8 mouse cellular contexts compared by ENCODE assay signal in the genomic region with DNA sequence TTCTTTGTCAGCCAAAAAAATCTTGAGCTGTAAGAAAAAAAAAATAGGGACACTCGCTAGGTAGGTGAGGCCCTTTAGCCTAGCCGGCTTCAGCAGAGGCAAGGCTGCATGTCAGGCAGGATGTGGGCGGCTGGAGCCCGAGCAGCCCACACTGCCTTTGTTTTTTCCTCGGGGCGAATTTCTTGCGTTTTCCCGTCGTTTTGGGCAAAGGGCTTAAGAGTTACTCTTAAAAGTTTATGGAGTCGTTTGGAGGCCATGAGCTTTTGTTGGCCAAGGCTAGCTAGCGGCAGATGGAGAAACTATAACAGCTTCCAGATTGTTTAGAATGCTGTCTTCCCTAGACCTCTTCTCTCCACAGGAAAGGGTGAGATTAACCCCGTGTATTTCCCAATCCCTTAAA. TPM values are rescaled to one million over a fixed set of nuclear protein-coding genes. Genes with fewer than 3 reads are reported as not detected.
A peak's percentile ranks its signal among the peaks of the same experiment; 100 is the strongest.
DNase-seq lines count a peak whose midpoint lies in the region; ATAC-seq and TF ChIP-seq lines count a peak whose summit lies in the region.

No protein-coding gene starts in this region.

- H3K4me3 ChIP-seq in cerebellum, adult 2 months (replicated peaks; ENCODE audit: insufficient read depth, low read depth, low read length): peak overlapping the region; percentile 71
- peak overlapping the region; percentile 90 for H3K4me3 ChIP-seq in testis, adult 2 months (ENCODE audit: control insufficient read depth, low read depth, low read length)
- H3K4me3 ChIP-seq in intestine, postnatal 0 days (ENCODE audit: low read depth, low read length): peak overlapping the region; percentile 63
- H3K4me3 ChIP-seq in neural tube, embryonic 13.5 days: peak overlapping the region; percentile 54

- no peak overlapping the region for H3K27ac ChIP-seq in cerebellum, adult 2 months (ENCODE audit: insufficient read depth, low read length)
- no peak overlapping the region for H3K27ac ChIP-seq in testis, adult 2 months (ENCODE audit: control insufficient read depth, insufficient read depth, low read depth, low read length)
- no peak overlapping the region; the same call in 1 of the 2 replicates for H3K27ac ChIP-seq in intestine, postnatal 0 days (ENCODE audit: low read depth, low read length)
- peak overlapping the region; percentile 87 for H3K27ac ChIP-seq in neural tube, embryonic 13.5 days (replicated peaks)

- WGBS in cerebellum, adult 2 months: 9% methylated on average over 12 of the region's 12 CpGs
- WGBS in intestine, postnatal 0 days: 3% methylated on average over 12 of the region's 12 CpGs
- 4% methylated on average over 12 of the region's 12 CpGs for whole genome bisulfite sequencing in neural tube, embryonic 13.5 days

- TF ChIP-seq CTCF in cerebellum, adult 2 months (IDR thresholded peaks at IDR 0.05; ENCODE audit: borderline replicate concordance, insufficient read depth, low read depth, low read length): no peak
- TF ChIP-seq CTCF in testis, adult 2 months (IDR thresholded peaks at IDR 0.05; ENCODE audit: control insufficient read depth, insufficient read depth, insufficient replicate concordance, low read depth, low read length): no peak
- TF ChIP-seq CTCF in intestine, postnatal 0 days (IDR thresholded peaks at IDR 0.05; ENCODE audit: low read depth): no peak

- no peaks in the 10 kb centered on the region for H3K36me3 ChIP-seq in testis, adult 2 months (ENCODE audit: control insufficient read depth, insufficient read depth, low read length)
- H3K36me3 ChIP-seq in intestine, postnatal 0 days (ENCODE audit: control insufficient read depth, insufficient read depth): peaks cover 27% of the 10 kb centered on the region
- peaks cover 29% of the 10 kb centered on the region for H3K36me3 ChIP-seq in neural tube, embryonic 13.5 days

- no peaks in the 10 kb centered on the region for H3K9me3 ChIP-seq in intestine, postnatal 0 days (ENCODE audit: control insufficient read depth)
- no peaks in the 10 kb centered on the region for H3K9me3 ChIP-seq in neural tube, embryonic 13.5 days

- H3K9ac ChIP-seq in intestine, postnatal 0 days (ENCODE audit: low read depth, low read length): peak overlapping the region; percentile 65
- H3K9ac ChIP-seq in neural tube, embryonic 13.5 days: peak overlapping the region; percentile 78

- DNase-seq in cerebellum, adult 2 months: no peak
- no peak for DNase-seq in cerebellum, postnatal 14 days
- no peak for DNase-seq in testis, postnatal 14 days (ENCODE audit: low spot score)
- no peak for DNase-seq in gastrocnemius, postnatal 25 days
- no peak for DNase-seq in c-Kit-positive CD71-positive TER-119-positive erythroid progenitor cells, embryonic 14.5 days (ENCODE audit: low spot score)

- no peak for TF ChIP-seq POLR2A in cerebellum, adult 2 months (IDR thresholded peaks at IDR 0.05; ENCODE audit: borderline replicate concordance, insufficient read depth, low read length)
- no peak for TF ChIP-seq POLR2A in testis, adult 2 months (IDR thresholded peaks at IDR 0.05; ENCODE audit: control insufficient read depth, low read depth, low read length)

- peak overlapping the region; percentile 84 for H3K4me2 ChIP-seq in intestine, postnatal 0 days (replicated peaks; ENCODE audit: low read depth)
- peak overlapping the region; percentile 87 for H3K4me2 ChIP-seq in neural tube, embryonic 13.5 days

- peaks cover 4% of the 10 kb centered on the region for H3K4me1 ChIP-seq in cerebellum, adult 2 months (ENCODE audit: control insufficient read depth, insufficient read depth, low read length)
- peaks cover 11% of the 10 kb centered on the region for H3K4me1 ChIP-seq in testis, adult 2 months (ENCODE audit: control insufficient read depth, insufficient read depth, low read length)
- H3K4me1 ChIP-seq in intestine, postnatal 0 days (replicated peaks; ENCODE audit: control insufficient read depth, insufficient read depth, low read length): no peaks in the 10 kb centered on the region
- peaks cover 28% of the 10 kb centered on the region for H3K4me1 ChIP-seq in neural tube, embryonic 13.5 days (replicated peaks)

- ATAC-seq in intestine, postnatal 0 days: no peak
- no peak; the same call in 1 of the 2 replicates for ATAC-seq in neural tube, embryonic 13.5 days (ENCODE audit: low read depth)

- no peaks in the 10 kb centered on the region for H3K27me3 ChIP-seq in cerebellum, adult 2 months (ENCODE audit: control insufficient read depth, insufficient read depth, low read length)
- no peaks in the 10 kb centered on the region for H3K27me3 ChIP-seq in testis, adult 2 months (ENCODE audit: control insufficient read depth, insufficient read depth, low read length)
- no peaks in the 10 kb centered on the region for H3K27me3 ChIP-seq in intestine, postnatal 0 days (replicated peaks; ENCODE audit: control insufficient read depth, insufficient read depth, low read length)
- H3K27me3 ChIP-seq in neural tube, embryonic 13.5 days: no peaks in the 10 kb centered on the region

RNA-seq across cellular contexts. Expression of a gene that starts 0.7 kb away (rescaled TPM):
- 153 and 167 TPM in 2 replicates for polyA plus RNA-seq in cerebellum, adult 2 months (2012; rRNA removed)
- polyA plus RNA-seq in testis, adult 2 months (2012; rRNA removed): 16.6 and 24.6 TPM in 2 replicates
- polyA plus RNA-seq in intestine, postnatal 0 days (2015; fragmentation: Nextera tagmentation; extraction: Ambion mirVana): 84.1 and 91.7 TPM in 2 replicates
- polyA plus RNA-seq in neural tube, embryonic 13.5 days (2015; fragmentation: Nextera tagmentation; extraction: Ambion mirVana): 295 and 298 TPM in 2 replicates
- total RNA-seq in gastrocnemius, postnatal 25 days (2021): 1 to 10 TPM; 1.7 to 2.6 TPM

RNA-seq across cellular contexts. Expression of a gene that starts 33.1 kb away (rescaled TPM):
- 48.1 and 50.5 TPM in 2 replicates for polyA plus RNA-seq in cerebellum, adult 2 months (2012; rRNA removed)
- 10.3 and 10.6 TPM in 2 replicates for polyA plus RNA-seq in testis, adult 2 months (2012; rRNA removed)
- 26.4 and 30.2 TPM in 2 replicates for polyA plus RNA-seq in intestine, postnatal 0 days (2015; fragmentation: Nextera tagmentation; extraction: Ambion mirVana)
- 30.9 and 31.6 TPM in 2 replicates for polyA plus RNA-seq in neural tube, embryonic 13.5 days (2015; fragmentation: Nextera tagmentation; extraction: Ambion mirVana)
- total RNA-seq in gastrocnemius, postnatal 25 days (2021): 100 to 1,000 TPM; 103 to 113 TPM

RNA-seq across cellular contexts. Expression of a gene that starts 52.3 kb away (rescaled TPM):
- polyA plus RNA-seq in cerebellum, adult 2 months (2012; rRNA removed): 2.2 and 3.0 TPM in 2 replicates
- polyA plus RNA-seq in testis, adult 2 months (2012; rRNA removed): 3.8 and 5.1 TPM in 2 replicates
- 13.5 and 14.6 TPM in 2 replicates for polyA plus RNA-seq in intestine, postnatal 0 days (2015; fragmentation: Nextera tagmentation; extraction: Ambion mirVana)
- 1.5 and 3.7 TPM in 2 replicates for polyA plus RNA-seq in neural tube, embryonic 13.5 days (2015; fragmentation: Nextera tagmentation; extraction: Ambion mirVana)
- 1 to 10 TPM in 1 of 2 experiments, under 1 TPM in 1; 0.28 to 1.1 TPM for total RNA-seq in gastrocnemius, postnatal 25 days (2021)
